9 mouse cellular contexts compared by ENCODE assay signal in genomic region chr3:68572249-68573225, GRCm38 (mm10).
DNase-seq lines count a peak whose midpoint lies in the region; ATAC-seq and TF ChIP-seq lines count a peak whose summit lies in the region.
"Had no signal": no experiment of that assay in that cellular context is flagged by ENCODE, and none has a peak within 500 bp of the region (broad histone marks: within the 10 kb centered on the region; RNA-seq: fewer than 3 reads in every experiment).

No protein-coding gene starts in this region.

- no peak for TF ChIP-seq CTCF in brain, embryonic 14.5 days (IDR thresholded peaks at IDR 0.05; ENCODE audit: borderline replicate concordance, extremely low read depth, insufficient read depth, insufficient read length)
- TF ChIP-seq CTCF in embryonic fibroblast, embryonic 13.5 days (IDR thresholded peaks at IDR 0.05; ENCODE audit: borderline replicate concordance, insufficient read depth, low read length), result no peak
- no peak for TF ChIP-seq CTCF in stomach, postnatal 0 days (IDR thresholded peaks at IDR 0.05; ENCODE audit: low read depth)

- no peak for TF ChIP-seq EP300 in stomach, postnatal 0 days (optimal IDR thresholded peaks at IDR 0.05)

- H3K27ac ChIP-seq in ES-E14 (ENCODE audit: insufficient read depth, low read depth, low read length, poor library complexity, severe bottlenecking), result peak overlapping the region; percentile 12
- no peak overlapping the region for H3K27ac ChIP-seq in embryonic fibroblast, embryonic 13.5 days (ENCODE audit: insufficient read depth, low read length)
- peak overlapping the region; percentile 95 for H3K27ac ChIP-seq in hindbrain, embryonic 12.5 days
- peak overlapping the region; percentile 95 for H3K27ac ChIP-seq in midbrain, embryonic 11.5 days (ENCODE audit: low read depth, low read length)
- no peak overlapping the region for H3K27ac ChIP-seq in stomach, postnatal 0 days (replicated peaks)

- peak; percentile 93 for ATAC-seq in hindbrain, embryonic 12.5 days (ENCODE audit: low FRiP score)
- ATAC-seq in midbrain, embryonic 11.5 days (ENCODE audit: low FRiP score), result peak; percentile 96
- peak; percentile 45; the same call in 1 of the 2 replicates for ATAC-seq in stomach, postnatal 0 days (ENCODE audit: low FRiP score, low TSS enrichment)
- no peak for ATAC-seq in CD4-positive, CD25-positive, alpha-beta regulatory T cell, adult 4 months

- DNase-seq in ES-E14 (ENCODE audit: low read depth, low spot score), result peak; percentile 53
- peak; percentile 96 for DNase-seq in brain, embryonic 14.5 days (ENCODE audit: low read depth)
- DNase-seq in left cerebral cortex, adult 9 months (ENCODE audit: low spot score in 2 of 2), result peak; percentile 77 to 88
- peak; percentile 98 for DNase-seq in midbrain, embryonic 11.5 days (ENCODE audit: low spot score, missing footprints)
- peak; percentile 24 for DNase-seq in stomach, postnatal 0 days (ENCODE audit: low spot score)

- peaks cover 19 to 23% of the 10 kb centered on the region in 2 experiments for H3K4me1 ChIP-seq in ES-E14 (ENCODE audit: control insufficient read depth in 2 of 2, insufficient read depth in 2 of 2, low read length in 2 of 2, poor library complexity in 1 of 2)
- peaks cover 8% of the 10 kb centered on the region; the same call in 1 of the 2 replicates for H3K4me1 ChIP-seq in embryonic fibroblast, embryonic 13.5 days (ENCODE audit: control insufficient read depth, insufficient read depth, low read length)
- H3K4me1 ChIP-seq in hindbrain, embryonic 12.5 days, result peaks cover 45% of the 10 kb centered on the region
- H3K4me1 ChIP-seq in midbrain, embryonic 11.5 days (ENCODE audit: control insufficient read depth, insufficient read depth, low read length), result peaks cover 20% of the 10 kb centered on the region
- 0 out of 2 replicates have a peak, but pooled peaks cover 3% of the 10 kb centered on the region for H3K4me1 ChIP-seq in stomach, postnatal 0 days (replicated peaks; ENCODE audit: control insufficient read depth, insufficient read depth)

- peak overlapping the region; percentile 64 for H3K4me2 ChIP-seq in hindbrain, embryonic 12.5 days (replicated peaks)
- peak overlapping the region; percentile 66 for H3K4me2 ChIP-seq in midbrain, embryonic 11.5 days
- peak overlapping the region; percentile 34; the same call in 1 of the 2 replicates for H3K4me2 ChIP-seq in stomach, postnatal 0 days (replicated peaks; ENCODE audit: low read depth)

- H3K27me3 ChIP-seq in hindbrain, embryonic 12.5 days, result no peaks in the 10 kb centered on the region
- no peaks in the 10 kb centered on the region for H3K27me3 ChIP-seq in midbrain, embryonic 11.5 days (ENCODE audit: control insufficient read depth, insufficient read depth, low read length)
- no peaks in the 10 kb centered on the region for H3K27me3 ChIP-seq in stomach, postnatal 0 days (ENCODE audit: control insufficient read depth, insufficient read depth, low read length)

- in situ Hi-C loops in ES-E14 (cut with MboI; ENCODE audit: low sequenced_read_pairs in 2 of 2, unreplicated experiment in 2 of 2), result no loop called here

- peak overlapping the region; percentile 52 to 65 for H3K4me3 ChIP-seq in ES-E14 (ENCODE audit: insufficient read depth in 1 of 2, low read depth in 1 of 2, low read length in 2 of 2, poor library complexity in 1 of 2, severe bottlenecking in 1 of 2)
- no peak overlapping the region for H3K4me3 ChIP-seq in embryonic fibroblast, embryonic 13.5 days (ENCODE audit: insufficient read depth, low read length)
- peak overlapping the region; percentile 41 for H3K4me3 ChIP-seq in hindbrain, embryonic 12.5 days
- peak overlapping the region; percentile 44 for H3K4me3 ChIP-seq in midbrain, embryonic 11.5 days (ENCODE audit: low read depth, low read length)
- peak overlapping the region; percentile 12; the same call in 1 of the 2 replicates for H3K4me3 ChIP-seq in stomach, postnatal 0 days (ENCODE audit: low read depth, low read length)
- H3K4me3 ChIP-seq: myocyte had no signal

- H3K9ac ChIP-seq in ES-E14 (ENCODE audit: insufficient read depth, low read depth, low read length, poor library complexity, severe bottlenecking), result peak overlapping the region; percentile 57
- peak overlapping the region; percentile 57 for H3K9ac ChIP-seq in hindbrain, embryonic 12.5 days
- H3K9ac ChIP-seq in midbrain, embryonic 11.5 days (ENCODE audit: low read length), result peak overlapping the region; percentile 78
- 0 out of 2 replicates have a peak overlapping the region, but pooled peaks have one; percentile 19 for H3K9ac ChIP-seq in stomach, postnatal 0 days (ENCODE audit: low read length)

- H3K9me3 ChIP-seq in ES-E14 (ENCODE audit: control insufficient read depth, insufficient read depth, low read depth, low read length), result no peaks in the 10 kb centered on the region
- H3K9me3 ChIP-seq in hindbrain, embryonic 12.5 days (replicated peaks), result no peaks in the 10 kb centered on the region
- H3K9me3 ChIP-seq in midbrain, embryonic 11.5 days (ENCODE audit: control insufficient read depth, low read length), result no peaks in the 10 kb centered on the region
- no peaks in the 10 kb centered on the region for H3K9me3 ChIP-seq in stomach, postnatal 0 days (ENCODE audit: control insufficient read depth, low read length)

- TF ChIP-seq POLR2A in brain, embryonic 14.5 days (IDR thresholded peaks at IDR 0.05; ENCODE audit: borderline replicate concordance, extremely low read depth, insufficient read depth, insufficient read length, poor library complexity, severe bottlenecking), result peak; percentile 65; the same call in 1 of the 2 replicates
- TF ChIP-seq POLR2A in embryonic fibroblast, embryonic 13.5 days (IDR thresholded peaks at IDR 0.05; ENCODE audit: low read depth, low read length), result 0 out of 2 replicates have a peak, but pooled peaks have one; percentile 29

- H3K36me3 ChIP-seq in ES-E14 (ENCODE audit: control insufficient read depth, insufficient read depth, low read length, poor library complexity, severe bottlenecking), result no peaks in the 10 kb centered on the region; the same call in 1 of the 2 replicates
- H3K36me3 ChIP-seq in hindbrain, embryonic 12.5 days, result no peaks in the 10 kb centered on the region
- H3K36me3 ChIP-seq in midbrain, embryonic 11.5 days (ENCODE audit: control insufficient read depth, insufficient read depth, low read length), result no peaks in the 10 kb centered on the region
- no peaks in the 10 kb centered on the region for H3K36me3 ChIP-seq in stomach, postnatal 0 days (ENCODE audit: control insufficient read depth, insufficient read depth, low read length)

- 8% methylated on average over 28 of the region's 28 CpGs for WGBS in hindbrain, embryonic 12.5 days
- 8% methylated on average over 28 of the region's 28 CpGs for WGBS in midbrain, embryonic 11.5 days
- 34% methylated on average over 28 of the region's 28 CpGs for WGBS in stomach, postnatal 0 days

TF ChIP-seq in ES-E14, 5 proteins besides CTCF, POLR2A, EP300 and RAD21:
- no peak for TF ChIP-seq MAFK (IDR thresholded peaks at IDR 0.05; ENCODE audit: insufficient read depth, low read depth, low read length)
- TF ChIP-seq ZNF384 (IDR thresholded peaks at IDR 0.05; ENCODE audit: low read depth, low read length), result no peak
- TF ChIP-seq HCFC1 (IDR thresholded peaks at IDR 0.05; ENCODE audit: borderline replicate concordance, insufficient read depth, low read length), result no peak; the same call in 1 of the 2 replicates
- no peak for TF ChIP-seq ZC3H11A (IDR thresholded peaks at IDR 0.05; ENCODE audit: borderline replicate concordance, low read depth, low read length)
- TF ChIP-seq CHD2 (IDR thresholded peaks at IDR 0.05; ENCODE audit: low read depth, low read length), result no peak
TF ChIP-seq in ES-E14: peak in this region for 0.

Comparison
In these comparisons a context has a peak if more than half of its experiments do, and no peak if none do; other contexts are left out.
1. DNase-seq: peak in every context shown above with its lines; median percentile 98 in midbrain, embryonic 11.5 days; 96 in brain, embryonic 14.5 days; 82 in left cerebral cortex, adult 9 months; 53 in ES-E14; 24 in stomach, postnatal 0 days.
2. H3K27ac ChIP-seq: peak in ES-E14 (single experiment), hindbrain, embryonic 12.5 days (single experiment) and midbrain, embryonic 11.5 days (single experiment); none in embryonic fibroblast, embryonic 13.5 days (single experiment) and stomach, postnatal 0 days (single experiment).
3. H3K9ac ChIP-seq: peak in every context shown above with its lines; median percentile 78 in midbrain, embryonic 11.5 days; 57 in ES-E14; 57 in hindbrain, embryonic 12.5 days; 19 in stomach, postnatal 0 days.
4. Peak in every context shown above with its lines, with median percentiles within 50 percentile points of each other: H3K4me2 ChIP-seq.